Mouse (Mus musculus) fat pad, adult 2 months (tissue): ENCODE results near the gene Polr2h.

Experiments used
- DNase-seq: peaks from one replicate; pipeline ENCODE4 v3.0.0-alpha.2; 2011; ENCODE audit warnings: low read depth, low spot score; ENCODE audit errors: extremely low read depth

Gene Polr2h

DNA sequence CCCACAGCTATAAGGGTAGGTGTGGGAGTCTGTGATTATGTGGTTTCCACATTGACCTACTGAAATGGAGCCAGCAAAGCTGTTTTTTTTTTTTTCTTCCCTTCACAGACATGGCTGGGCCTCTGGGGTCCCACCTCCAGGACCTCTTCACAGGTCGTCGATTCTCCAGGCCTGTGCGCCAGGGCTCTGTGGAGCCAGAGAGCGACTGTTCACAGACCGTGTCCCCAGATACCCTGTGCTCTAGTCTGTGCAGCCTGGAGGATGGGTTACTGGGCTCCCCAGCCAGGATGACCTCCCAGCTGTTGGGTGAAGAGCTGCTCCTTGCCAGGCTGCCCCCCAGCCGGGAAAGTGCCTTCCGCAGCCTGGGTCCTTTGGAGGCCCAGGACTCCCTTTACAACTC lies 16.1 kb upstream of the Polr2h start:
- DNase-seq: no peak

DNA sequence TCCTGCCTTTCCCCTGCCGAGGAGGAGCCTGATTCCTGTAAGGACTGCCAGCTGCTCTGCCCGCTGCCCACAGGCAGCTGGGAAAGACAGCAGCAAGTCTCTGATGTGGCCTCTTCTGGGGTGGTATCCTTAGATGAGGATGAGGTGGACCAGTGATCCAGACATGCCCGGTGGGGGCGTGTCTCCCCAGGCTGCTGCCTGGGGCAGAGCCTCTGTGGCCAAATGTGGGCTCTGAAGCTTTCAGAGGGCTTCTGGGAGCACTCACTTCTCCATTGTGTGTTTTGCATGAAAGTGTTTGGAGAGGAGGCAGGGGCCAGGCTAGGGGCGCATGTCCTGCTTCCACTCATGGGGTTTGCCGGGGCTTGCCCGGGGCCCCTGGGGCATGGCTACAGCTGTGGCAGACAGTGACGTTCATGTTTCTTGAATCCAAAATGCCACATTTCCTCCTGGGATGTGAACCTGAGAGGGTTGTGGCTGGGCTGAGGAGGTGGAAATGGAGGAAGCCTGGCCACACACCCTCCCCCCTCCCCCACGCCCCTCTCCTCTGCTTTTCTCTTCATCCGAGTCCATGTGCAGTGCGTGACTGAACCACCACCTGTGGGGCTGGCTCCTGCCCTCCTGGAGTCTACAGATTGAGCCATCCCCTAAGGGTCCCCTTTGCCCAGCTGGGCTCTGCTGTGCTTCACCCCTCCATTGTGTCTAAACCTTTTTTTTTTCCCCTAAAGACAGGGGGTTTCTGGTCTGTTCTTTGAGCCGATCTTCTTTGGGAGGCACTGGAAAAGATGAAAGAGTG lies 15.5 kb upstream of the Polr2h start:
- no peak for DNase-seq

- no peak for DNase-seq
Measured at GRCm38 (mm10) chr16:20702522-20702893, 15.0 kb upstream of the Polr2h start.

DNA sequence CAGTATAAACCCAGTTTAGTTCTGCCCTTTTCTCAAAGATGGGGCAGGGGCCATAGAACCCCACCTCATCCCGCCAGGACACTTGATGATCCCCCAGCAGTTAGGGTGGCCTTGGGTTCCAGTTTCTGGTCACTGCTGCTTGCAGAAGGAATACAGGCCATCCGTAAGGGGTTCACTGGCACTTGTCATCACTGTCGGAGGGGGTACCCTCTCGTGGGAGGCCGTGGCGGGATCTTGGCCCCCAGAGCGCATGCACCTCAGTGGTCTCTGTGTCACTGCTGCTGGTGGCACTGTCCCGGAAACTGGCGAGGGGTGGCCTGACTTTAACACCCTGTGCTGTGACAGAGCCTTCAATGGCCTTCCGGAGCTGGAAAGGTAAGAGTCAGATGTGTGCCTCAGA lies 14.4 kb upstream of the Polr2h start:
- no peak for DNase-seq

- no peak for DNase-seq
Measured at GRCm38 (mm10) chr16:20703699-20704400, 13.6 kb upstream of the Polr2h start.

- DNase-seq: no peak
Measured at GRCm38 (mm10) chr16:20705786-20706185, 11.7 kb upstream of the Polr2h start.

GRCm38 (mm10) chr16:20706407-20707055 lies 10.9 kb upstream of the Polr2h start:
- DNase-seq: no peak

- DNase-seq: no peak
Measured at GRCm38 (mm10) chr16:20708220-20708938, 9.1 kb upstream of the Polr2h start.

DNA sequence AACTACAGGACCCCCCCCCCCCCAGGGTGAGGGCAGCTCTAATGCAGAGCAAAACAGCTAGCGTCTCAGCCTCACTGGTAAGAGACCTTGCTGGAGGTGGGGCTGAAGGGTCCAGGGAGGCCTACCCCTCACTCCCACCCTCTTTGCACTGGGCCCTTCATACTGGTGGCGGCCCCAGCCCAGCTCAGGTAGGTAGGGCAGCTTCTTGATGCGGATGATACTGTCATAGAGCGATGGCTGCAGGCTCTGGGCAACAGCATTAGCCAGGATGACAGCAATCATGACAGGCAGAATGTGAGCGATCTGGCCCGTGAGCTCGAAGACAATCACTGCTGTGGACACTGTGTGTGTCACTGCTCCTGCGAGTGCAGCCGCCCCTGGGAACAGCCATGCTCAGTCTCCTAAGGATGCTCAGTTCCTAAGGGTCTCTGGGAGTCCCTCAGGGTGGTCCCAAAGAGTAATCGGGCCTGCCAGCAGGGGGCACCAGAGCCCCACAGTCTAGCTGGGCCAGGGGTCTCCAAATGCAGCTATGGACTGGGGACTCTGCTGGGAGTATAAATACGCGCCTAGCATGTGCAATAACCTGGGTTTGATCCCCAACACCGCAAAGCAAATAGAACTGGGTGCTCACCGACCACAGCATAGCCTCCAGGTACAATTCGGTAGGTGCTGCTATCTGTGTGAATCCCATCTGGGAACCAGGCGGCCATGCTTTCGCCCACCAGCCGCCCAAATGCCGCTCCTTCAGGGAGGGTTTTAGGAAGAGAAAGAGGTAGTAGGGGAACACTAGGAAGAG lies 8.3 kb upstream of the Polr2h start:
- no peak for DNase-seq

DNA sequence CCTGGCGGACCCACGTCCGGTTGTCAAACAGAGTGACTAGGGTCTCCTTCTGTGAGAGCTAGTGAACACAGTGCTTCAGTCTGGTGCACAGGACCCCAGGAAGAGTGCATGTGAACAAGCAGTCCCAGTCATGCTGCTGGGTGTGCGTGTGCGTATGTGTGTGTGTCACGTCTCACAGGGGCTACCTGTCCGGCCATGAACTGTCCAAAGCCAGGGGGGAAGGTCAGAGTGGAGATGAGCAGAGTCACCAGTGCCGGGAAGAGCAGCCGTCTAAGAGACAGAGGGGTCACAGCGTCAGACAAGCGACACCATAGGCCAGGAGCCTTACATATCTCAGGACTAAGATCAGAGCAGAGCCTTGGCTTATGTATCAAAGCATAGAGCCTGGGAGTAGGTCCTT lies 7.1 kb upstream of the Polr2h start:
- no peak for DNase-seq

- DNase-seq: no peak
Measured at GRCm38 (mm10) chr16:20710810-20711209, 6.7 kb upstream of the Polr2h start.

DNA sequence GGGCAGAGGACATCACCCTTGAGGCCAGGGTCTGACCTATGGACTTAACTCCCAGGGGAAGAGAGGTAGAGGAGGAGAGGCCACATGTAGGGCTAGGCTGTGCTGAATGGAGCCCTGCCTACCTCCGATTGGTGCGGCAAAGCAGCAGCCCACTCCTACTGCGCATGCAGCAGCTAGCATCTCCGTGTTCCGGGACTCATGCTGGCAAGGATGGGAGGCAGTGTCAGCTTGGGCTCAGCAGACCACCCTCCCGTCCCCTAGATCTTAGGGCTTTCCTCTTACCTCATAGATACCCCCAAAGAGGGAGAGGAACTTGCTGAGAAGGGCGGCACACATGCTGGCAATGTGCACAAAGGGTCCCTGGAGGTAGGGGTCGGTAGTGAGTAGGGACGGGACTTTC lies 5.3 kb upstream of the Polr2h start:
- no peak for DNase-seq

DNA sequence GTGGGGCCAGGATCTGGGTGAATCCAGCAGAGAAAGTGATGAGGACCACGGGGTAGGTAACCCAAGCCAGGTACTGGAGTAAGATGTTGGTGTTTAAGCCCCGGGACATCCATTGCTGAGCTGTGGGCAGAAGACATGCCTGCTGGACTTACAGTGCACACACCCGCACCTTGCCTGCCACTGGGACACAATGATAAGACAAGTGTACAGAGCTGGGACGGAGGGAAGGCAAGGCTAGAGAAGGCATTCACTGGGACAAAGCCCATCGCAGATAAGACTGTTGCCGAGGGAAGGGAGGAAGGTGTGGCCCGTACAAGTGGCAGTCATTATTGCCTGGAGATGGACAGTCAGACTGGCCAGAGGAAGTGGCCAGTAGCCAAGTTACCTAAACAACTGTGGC lies 4.6 kb upstream of the Polr2h start:
- no peak for DNase-seq

DNA sequence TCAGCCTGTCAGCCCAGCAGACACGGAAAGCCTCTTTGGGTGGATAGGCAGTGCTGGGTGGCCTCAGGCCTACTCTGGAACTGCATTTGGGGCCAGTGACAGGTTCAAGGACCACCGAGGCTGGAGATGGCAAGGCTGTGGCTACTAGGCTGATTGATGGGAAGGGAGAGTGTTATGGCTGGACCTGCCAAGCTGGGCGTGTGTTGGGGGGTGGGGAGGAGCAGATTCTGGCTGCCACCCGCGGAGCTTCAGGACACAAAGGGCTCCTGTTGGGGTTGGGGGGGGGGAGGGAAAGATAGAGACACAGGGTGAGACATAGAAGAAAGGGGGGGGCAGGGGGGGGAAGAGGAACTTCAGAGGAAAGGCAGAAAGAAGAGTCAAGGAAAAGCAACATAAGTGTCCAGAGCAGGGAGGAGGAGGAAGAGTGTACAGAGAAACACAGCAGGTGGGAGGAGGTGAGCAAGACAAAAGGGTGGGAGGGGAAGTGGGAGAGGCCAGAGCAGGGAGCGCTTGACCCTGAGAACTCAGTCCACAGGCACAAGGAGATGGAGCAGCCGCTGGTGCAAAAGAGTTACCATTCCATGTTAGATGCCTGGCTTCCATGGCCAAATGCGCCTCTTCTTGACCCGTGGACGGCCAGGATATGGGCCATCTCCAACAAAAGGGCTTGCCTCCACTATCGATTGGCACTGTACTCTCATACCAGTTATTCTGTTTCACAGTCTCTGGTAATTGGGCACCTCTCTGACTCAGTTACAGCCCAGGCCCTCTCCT lies 3.0 kb upstream of the Polr2h start:
- no peak for DNase-seq

DNA sequence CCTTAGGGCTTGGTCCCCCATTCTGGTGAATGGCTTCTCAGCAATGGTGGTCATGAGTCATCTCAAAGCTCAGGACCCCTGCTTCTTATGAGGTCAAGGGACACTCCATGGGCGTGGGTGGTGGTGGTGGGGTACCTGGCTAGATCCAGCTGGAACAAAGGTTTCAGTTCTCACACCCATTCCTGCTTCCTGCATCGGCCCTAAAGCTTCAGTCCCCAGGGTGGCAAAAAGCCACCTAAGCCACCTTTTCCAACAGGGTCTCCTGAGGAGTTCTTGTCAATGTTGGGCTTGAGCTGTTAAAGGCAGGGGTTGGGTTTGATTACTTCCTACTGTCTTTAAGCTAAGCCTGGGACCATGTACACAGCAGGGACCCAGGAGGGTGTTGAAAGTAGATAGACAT lies 2.3 kb upstream of the Polr2h start:
- no peak for DNase-seq

DNA sequence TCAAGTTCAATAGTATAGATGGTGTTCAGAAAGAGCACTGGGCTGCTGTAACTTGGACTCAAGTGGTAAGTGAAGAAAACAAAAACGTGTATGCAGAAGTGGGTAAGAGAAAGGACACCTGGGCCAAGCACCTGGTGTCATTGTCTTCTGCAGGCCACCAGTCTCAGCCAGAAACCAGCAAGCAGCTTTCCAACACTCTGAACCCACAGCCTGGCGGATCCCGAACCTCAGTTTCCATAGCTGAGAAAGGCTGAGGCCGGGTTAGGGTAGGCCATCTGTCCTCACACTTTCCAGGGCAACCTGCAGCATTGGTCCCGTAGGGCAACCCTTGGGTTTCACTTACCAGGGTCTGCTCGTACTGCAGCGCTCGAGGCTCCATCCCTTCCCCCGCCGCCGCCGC lies 1.9 kb upstream of the Polr2h start:
- DNase-seq: no peak

DNA sequence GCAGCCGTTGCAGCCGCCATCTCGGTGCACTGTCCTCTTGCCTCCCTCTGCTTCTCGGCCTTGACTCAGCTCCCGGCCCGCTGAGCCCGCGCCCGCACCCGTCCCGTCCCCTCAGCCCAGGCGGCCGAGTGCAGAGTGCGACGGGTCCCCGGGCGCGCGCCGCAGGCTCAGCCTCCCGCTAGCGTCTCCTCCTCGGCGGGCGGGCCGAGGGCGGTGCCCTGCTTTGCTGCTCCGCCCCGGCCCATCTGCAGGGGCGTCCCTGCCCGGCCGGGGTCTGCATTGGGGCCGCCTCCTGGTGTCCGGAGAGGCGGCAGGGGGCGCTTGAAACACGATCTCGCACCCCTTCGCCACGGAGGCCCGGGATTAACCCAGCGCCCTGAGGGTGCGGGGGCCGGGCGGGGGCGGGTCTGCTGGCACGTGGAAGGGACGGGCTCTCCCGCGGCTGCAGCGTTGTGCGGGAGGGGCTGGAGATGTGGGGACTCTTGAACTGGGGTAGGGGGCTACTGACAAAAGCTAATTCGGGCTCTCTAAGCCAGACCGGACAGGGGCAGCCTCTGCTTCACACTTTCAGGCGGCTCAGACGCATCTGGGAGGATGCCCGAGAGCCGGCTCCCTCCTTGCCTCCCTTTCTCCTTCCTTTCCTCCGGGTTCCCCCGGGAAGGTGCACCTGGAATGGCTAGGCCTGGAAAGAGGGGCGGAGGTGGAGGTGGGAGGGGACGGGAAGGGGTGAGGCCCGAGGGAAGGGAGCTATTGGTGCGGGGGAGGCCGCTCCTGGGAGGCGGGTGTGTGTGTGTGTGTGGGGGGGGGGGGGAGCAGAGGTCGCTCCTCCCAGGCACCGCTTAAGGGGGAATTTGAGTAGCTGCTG lies 1.3 kb upstream of the Polr2h start:
- DNase-seq: no peak

DNA sequence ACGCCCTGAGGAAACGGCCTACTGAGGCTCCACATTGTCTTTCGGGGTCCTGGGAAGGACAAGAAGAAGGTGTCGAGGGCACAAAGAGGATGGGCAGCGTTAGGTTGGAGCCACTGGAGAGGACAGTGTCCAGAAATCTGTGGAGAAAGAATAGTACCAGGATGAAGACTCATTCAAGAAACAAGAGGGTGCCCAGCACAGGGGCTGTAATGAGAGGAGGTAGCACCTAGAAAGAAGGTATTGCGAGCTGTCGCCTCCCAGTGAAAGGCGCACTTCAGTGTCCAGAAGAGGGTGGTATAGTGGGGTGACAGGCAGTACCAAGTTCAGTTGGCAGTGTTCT lies 654 bp upstream of the Polr2h start:
- no peak for DNase-seq

DNA sequence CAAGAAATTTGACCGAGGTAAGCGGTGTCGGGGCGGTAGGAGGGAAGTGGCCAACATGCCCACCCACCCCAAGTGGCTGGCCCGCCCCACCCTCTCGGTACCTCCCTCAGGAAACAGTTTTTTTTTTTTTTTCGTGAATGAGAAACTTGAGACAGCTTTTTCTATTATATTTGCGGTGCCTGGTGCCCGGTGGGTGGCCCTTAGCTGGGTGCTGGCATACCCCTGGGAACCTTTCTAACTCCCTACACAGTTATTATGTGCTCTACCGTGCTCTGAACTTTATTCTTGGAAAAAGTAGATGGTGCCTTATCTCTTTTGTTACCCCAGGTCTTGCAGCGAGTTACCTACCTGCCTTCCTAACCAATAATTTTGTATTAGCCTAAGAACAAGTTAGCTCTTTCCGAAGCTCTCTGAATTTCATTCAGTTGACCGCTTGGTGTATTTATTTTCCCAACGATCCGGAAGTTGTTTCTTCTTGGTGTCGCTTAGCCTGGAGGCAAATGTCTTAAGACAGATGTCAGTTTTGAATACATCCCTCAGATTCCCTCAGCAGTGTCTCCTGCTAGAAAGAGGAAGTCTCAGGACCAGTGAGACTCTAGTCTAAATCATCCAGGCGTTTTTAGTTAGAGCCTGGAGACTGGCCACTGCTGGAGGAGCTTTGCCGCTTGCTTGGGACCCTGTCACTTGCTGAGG lies 659 bp downstream of the Polr2h start:
- DNase-seq: no peak
